Mouse (Mus musculus): Measurements from ENCODE around the gene Ltb. TPM values are rescaled to one million over a fixed set of nuclear protein-coding genes. Genes with fewer than 3 reads are reported as not detected.

Gene Ltb
- polyA plus RNA-seq, 1 experiment from 2014 or later, result 6.4 TPM

- peak overlapping the region; percentile 95 for H3K27ac ChIP-seq (ENCODE audit: low read length)
- H3K9ac ChIP-seq (ENCODE audit: low read length), result peak overlapping the region; percentile 100
- peak overlapping the region; percentile 90 for H3K4me3 ChIP-seq (ENCODE audit: low read length)
- H3K4me2 ChIP-seq (ENCODE audit: low read depth, low read length), result peak overlapping the region; percentile 88
- no peaks in the 10 kb centered on the region for H3K27me3 ChIP-seq (ENCODE audit: control insufficient read depth, insufficient read depth, low read length)
- peaks cover 23% of the 10 kb centered on the region for H3K4me1 ChIP-seq (ENCODE audit: control insufficient read depth, insufficient read depth, low read length)
- WGBS, result 5% methylated on average over 8 of the region's 8 CpGs
- peaks cover 37% of the 10 kb centered on the region for H3K36me3 ChIP-seq (ENCODE audit: control insufficient read depth, insufficient read depth)
- ATAC-seq (replicated peaks; ENCODE audit: extremely low read depth, insufficient read depth, low FRiP score), result no peak
- no peaks in the 10 kb centered on the region for H3K9me3 ChIP-seq (replicated peaks; ENCODE audit: control insufficient read depth, low read length)
Measured at GRCm38 (mm10) chr17:35163326-35164081, 30.7 kb upstream of the Ltb start.

- H3K36me3 ChIP-seq (ENCODE audit: control insufficient read depth, insufficient read depth), result peaks cover 30% of the 10 kb centered on the region
- no peaks in the 10 kb centered on the region for H3K27me3 ChIP-seq (ENCODE audit: control insufficient read depth, insufficient read depth, low read length)
- WGBS, result 0% methylated on average over 24 of the region's 28 CpGs
- H3K4me1 ChIP-seq (ENCODE audit: control insufficient read depth, insufficient read depth, low read length), result peaks cover 23% of the 10 kb centered on the region
- H3K27ac ChIP-seq (ENCODE audit: low read length), result peak overlapping the region; percentile 95
- H3K9me3 ChIP-seq (replicated peaks; ENCODE audit: control insufficient read depth, low read length), result no peaks in the 10 kb centered on the region
- ATAC-seq (replicated peaks; ENCODE audit: extremely low read depth, insufficient read depth, low FRiP score), result no peak
- peak overlapping the region; percentile 88 for H3K4me2 ChIP-seq (ENCODE audit: low read depth, low read length)
- H3K4me3 ChIP-seq (ENCODE audit: low read length), result peak overlapping the region; percentile 90
- H3K9ac ChIP-seq (ENCODE audit: low read length), result peak overlapping the region; percentile 100
Measured at GRCm38 (mm10) chr17:35164218-35164567, 30.0 kb upstream of the Ltb start.

GRCm38 (mm10) chr17:35164568-35165450 lies 29.4 kb upstream of the Ltb start, which contains the start of gene Prrc2a:
Prrc2a (minus strand) TSS chr17:35164897.
- Histone ChIP-seq H3K9me3 (replicated peaks; ENCODE audit: control insufficient read depth, low read length) (no peaks in the 10 kb centered on the region), H3K27me3 (ENCODE audit: control insufficient read depth, insufficient read depth, low read length) (no peaks in the 10 kb centered on the region), H3K4me3 (ENCODE audit: low read length) (peak within 1 kb of the TSS; percentile 90), H3K4me2 (ENCODE audit: low read depth, low read length) (peak within 1 kb of the TSS; percentile 88), H3K9ac (ENCODE audit: low read length) (peak within 1 kb of the TSS; percentile 100), H3K4me1 (ENCODE audit: control insufficient read depth, insufficient read depth, low read length) (peaks cover 23% of the 10 kb centered on the region), H3K27ac (ENCODE audit: low read length) (peak within 1 kb of the TSS; percentile 95), H3K36me3 (ENCODE audit: control insufficient read depth, insufficient read depth) (peaks cover 24% of the 10 kb centered on the region)
- peak; percentile 95 for ATAC-seq (replicated peaks; ENCODE audit: extremely low read depth, insufficient read depth, low FRiP score)
- WGBS, result under 1% methylated on average over 68 of the region's 89 CpGs

- H3K9me3 ChIP-seq (replicated peaks; ENCODE audit: control insufficient read depth, low read length), result no peaks in the 10 kb centered on the region
- peak overlapping the region; percentile 67 for H3K4me2 ChIP-seq (ENCODE audit: low read depth, low read length)
- peak overlapping the region; percentile 93 for H3K27ac ChIP-seq (ENCODE audit: low read length)
- peak; percentile 76 for ATAC-seq (replicated peaks; ENCODE audit: extremely low read depth, insufficient read depth, low FRiP score)
- WGBS, result 23% methylated on average over 12 of the region's 12 CpGs
- H3K27me3 ChIP-seq (ENCODE audit: control insufficient read depth, insufficient read depth, low read length), result no peaks in the 10 kb centered on the region
- peak overlapping the region; percentile 51 for H3K9ac ChIP-seq (ENCODE audit: low read length)
- peaks cover 23% of the 10 kb centered on the region for H3K4me1 ChIP-seq (ENCODE audit: control insufficient read depth, insufficient read depth, low read length)
- H3K4me3 ChIP-seq (ENCODE audit: low read length), result peak overlapping the region; percentile 49
- H3K36me3 ChIP-seq (ENCODE audit: control insufficient read depth, insufficient read depth), result peaks cover 16% of the 10 kb centered on the region
Measured at GRCm38 (mm10) chr17:35165451-35166155, 28.6 kb upstream of the Ltb start.

GRCm38 (mm10) chr17:35166352-35167035 lies 27.7 kb upstream of the Ltb start:
- peak overlapping the region; percentile 93; the same call in 1 of the 2 replicates for H3K27ac ChIP-seq (ENCODE audit: low read length)
- 69% methylated on average over 8 of the region's 8 CpGs for WGBS
- H3K9me3 ChIP-seq (replicated peaks; ENCODE audit: control insufficient read depth, low read length), result no peaks in the 10 kb centered on the region
- no peaks in the 10 kb centered on the region for H3K27me3 ChIP-seq (ENCODE audit: control insufficient read depth, insufficient read depth, low read length)
- H3K4me1 ChIP-seq (ENCODE audit: control insufficient read depth, insufficient read depth, low read length), result peaks cover 23% of the 10 kb centered on the region
- peak overlapping the region; percentile 13; the same call in 1 of the 2 replicates for H3K9ac ChIP-seq (ENCODE audit: low read length)
- peaks cover 7% of the 10 kb centered on the region for H3K36me3 ChIP-seq (ENCODE audit: control insufficient read depth, insufficient read depth)
- ATAC-seq (replicated peaks; ENCODE audit: extremely low read depth, insufficient read depth, low FRiP score), result no peak
- no peak overlapping the region; the same call in 1 of the 2 replicates for H3K4me2 ChIP-seq (ENCODE audit: low read depth, low read length)
- no peak overlapping the region for H3K4me3 ChIP-seq (ENCODE audit: low read length)

- no peak for ATAC-seq (replicated peaks; ENCODE audit: extremely low read depth, insufficient read depth, low FRiP score)
- Histone ChIP-seq H3K9me3 (replicated peaks; ENCODE audit: control insufficient read depth, low read length) (no peaks in the 10 kb centered on the region), H3K4me2 (ENCODE audit: low read depth, low read length) (no peak overlapping the region), H3K27ac (ENCODE audit: low read length) (no peak overlapping the region), H3K4me3 (ENCODE audit: low read length) (no peak overlapping the region), H3K9ac (ENCODE audit: low read length) (no peak overlapping the region), H3K27me3 (ENCODE audit: control insufficient read depth, insufficient read depth, low read length) (no peaks in the 10 kb centered on the region), H3K4me1 (ENCODE audit: control insufficient read depth, insufficient read depth, low read length) (peaks cover 10% of the 10 kb centered on the region), H3K36me3 (ENCODE audit: control insufficient read depth, insufficient read depth) (no peaks in the 10 kb centered on the region)
- WGBS, result 80% methylated on average over 7 of the region's 7 CpGs
Measured at GRCm38 (mm10) chr17:35167794-35168193, 26.4 kb upstream of the Ltb start.

- Histone ChIP-seq H3K9ac (ENCODE audit: low read length) (no peak overlapping the region), H3K4me2 (ENCODE audit: low read depth, low read length) (no peak overlapping the region), H3K36me3 (ENCODE audit: control insufficient read depth, insufficient read depth) (no peaks in the 10 kb centered on the region), H3K9me3 (replicated peaks; ENCODE audit: control insufficient read depth, low read length) (no peaks in the 10 kb centered on the region), H3K27me3 (ENCODE audit: control insufficient read depth, insufficient read depth, low read length) (no peaks in the 10 kb centered on the region), H3K4me3 (ENCODE audit: low read length) (no peak overlapping the region), H3K27ac (ENCODE audit: low read length) (0 out of 2 replicates have a peak overlapping the region, but pooled peaks have one; percentile 7), H3K4me1 (ENCODE audit: control insufficient read depth, insufficient read depth, low read length) (peaks cover 7% of the 10 kb centered on the region)
- 18% methylated on average over 4 of the region's 4 CpGs for WGBS
- no peak for ATAC-seq (replicated peaks; ENCODE audit: extremely low read depth, insufficient read depth, low FRiP score)
Measured at GRCm38 (mm10) chr17:35168541-35169207, 25.6 kb upstream of the Ltb start.

Data from heart, embryonic 16.5 days (tissue).